7 mouse cellular contexts compared by ENCODE assay signal in genomic region chr6:129423734-129424072, GRCm38 (mm10). TPM values are rescaled to one million over a fixed set of nuclear protein-coding genes. Genes with fewer than 3 reads are reported as not detected.
A peak's percentile ranks its signal among the peaks of the same experiment; 100 is the strongest.
DNase-seq lines count a peak whose midpoint lies in the region; ATAC-seq and TF ChIP-seq lines count a peak whose summit lies in the region.

No protein-coding gene starts in this region.

- H3K4me1 ChIP-seq in intestine, postnatal 0 days (replicated peaks; ENCODE audit: control insufficient read depth, insufficient read depth, low read length) = no peaks in the 10 kb centered on the region
- H3K4me1 ChIP-seq in midbrain, embryonic 12.5 days = no peaks in the 10 kb centered on the region
- no peaks in the 10 kb centered on the region for H3K4me1 ChIP-seq in small intestine, adult 2 months (ENCODE audit: control insufficient read depth, insufficient read depth, insufficient read length, low read length)

- no peak overlapping the region for H3K27ac ChIP-seq in intestine, postnatal 0 days (ENCODE audit: low read depth, low read length)
- no peak overlapping the region for H3K27ac ChIP-seq in midbrain, embryonic 12.5 days (replicated peaks)
- no peak overlapping the region for H3K27ac ChIP-seq in small intestine, adult 2 months (ENCODE audit: insufficient read depth, low read depth, low read length)

- H3K36me3 ChIP-seq in intestine, postnatal 0 days (ENCODE audit: control insufficient read depth, insufficient read depth) = no peaks in the 10 kb centered on the region
- no peaks in the 10 kb centered on the region for H3K36me3 ChIP-seq in midbrain, embryonic 12.5 days
- H3K36me3 ChIP-seq in small intestine, adult 2 months (ENCODE audit: control insufficient read depth, insufficient read depth, low read length) = no peaks in the 10 kb centered on the region

- no peak overlapping the region for H3K4me3 ChIP-seq in intestine, postnatal 0 days (ENCODE audit: low read depth, low read length)
- no peak overlapping the region for H3K4me3 ChIP-seq in midbrain, embryonic 12.5 days
- H3K4me3 ChIP-seq in small intestine, adult 2 months (ENCODE audit: low read depth, low read length) = no peak overlapping the region

- ATAC-seq in intestine, postnatal 0 days = peak; percentile 83
- peak; percentile 87 for ATAC-seq in midbrain, embryonic 12.5 days (ENCODE audit: low FRiP score, low read depth)

- no peaks in the 10 kb centered on the region for H3K27me3 ChIP-seq in intestine, postnatal 0 days (replicated peaks; ENCODE audit: control insufficient read depth, insufficient read depth, low read length)
- H3K27me3 ChIP-seq in midbrain, embryonic 12.5 days = no peaks in the 10 kb centered on the region
- H3K27me3 ChIP-seq in small intestine, adult 2 months (ENCODE audit: control insufficient read depth, insufficient read depth, low read length) = no peaks in the 10 kb centered on the region

- no peak overlapping the region for H3K4me2 ChIP-seq in intestine, postnatal 0 days (replicated peaks; ENCODE audit: low read depth)
- H3K4me2 ChIP-seq in midbrain, embryonic 12.5 days (replicated peaks) = no peak overlapping the region

- H3K9me3 ChIP-seq in intestine, postnatal 0 days (ENCODE audit: control insufficient read depth) = no peaks in the 10 kb centered on the region
- H3K9me3 ChIP-seq in midbrain, embryonic 12.5 days = no peaks in the 10 kb centered on the region

- intact Hi-C loops in gastrocnemius, postnatal 36 days (cut with DNase I) = no loop called here
- intact Hi-C loops in left cerebral cortex, postnatal 36 days (cut with DNase I) = no loop called here

- peak; percentile 78 to 82 for DNase-seq in adrenal gland, adult 18-20 months (ENCODE audit: low spot score in 2 of 2)
- DNase-seq in embryo, embryonic 10.5 days (ENCODE audit: low spot score) = peak; percentile 77
- DNase-seq in gastrocnemius, postnatal 36 days = peak; percentile 58 to 83
- DNase-seq in left cerebral cortex, postnatal 36 days (ENCODE audit: low spot score in 2 of 2) = peak; percentile 42 to 45

- TF ChIP-seq POLR2A in small intestine, adult 2 months (IDR thresholded peaks at IDR 0.05; ENCODE audit: low read depth, low read length) = no peak

- TF ChIP-seq CTCF in intestine, postnatal 0 days (IDR thresholded peaks at IDR 0.05; ENCODE audit: low read depth) = peak; percentile 92
- peak; percentile 80; the same call in 1 of the 2 replicates for TF ChIP-seq CTCF in small intestine, adult 2 months (IDR thresholded peaks at IDR 0.05; ENCODE audit: extremely low read depth, insufficient read length, insufficient replicate concordance, low read depth, low read length)

- 26% methylated on average over 1 of the region's 1 CpGs for WGBS in intestine, postnatal 0 days
- 30% methylated on average over 1 of the region's 1 CpGs for WGBS in midbrain, embryonic 12.5 days
- WGBS in small intestine, adult 2 months = 10% methylated on average over 1 of the region's 1 CpGs

- H3K9ac ChIP-seq in intestine, postnatal 0 days (ENCODE audit: low read depth, low read length) = no peak overlapping the region
- no peak overlapping the region for H3K9ac ChIP-seq in midbrain, embryonic 12.5 days (replicated peaks)

RNA-seq across cellular contexts. Expression of gene Clec9a, which starts 15.0 kb away (rescaled TPM):
- total RNA-seq in adrenal gland, adult 18-20 months (2021) = 1 to 10 TPM in 1 of 2 experiments, under 1 TPM in 1; 0.53 to 1.6 TPM
- total RNA-seq in gastrocnemius, postnatal 36 days (2021) = not detected
- polyA plus RNA-seq in intestine, postnatal 0 days (2015; fragmentation: Nextera tagmentation; extraction: Ambion mirVana) = 0.09 and 0.12 TPM in 2 replicates
- total RNA-seq in left cerebral cortex, postnatal 36 days (2021) = not detected
- 0.17 and 0.22 TPM in 2 replicates for polyA plus RNA-seq in midbrain, embryonic 12.5 days (2016; fragmentation: Nextera tagmentation; extraction: Ambion mirVana)
- polyA plus RNA-seq in small intestine, adult 2 months (2012; rRNA removed) = 0.22 and 0.47 TPM in 2 replicates

RNA-seq across cellular contexts. Expression of gene Clec1b, which starts 26.6 kb away (rescaled TPM):
- 1 to 10 TPM; 1.4 to 2.0 TPM for total RNA-seq in adrenal gland, adult 18-20 months (2021)
- not detected for total RNA-seq in gastrocnemius, postnatal 36 days (2021)
- polyA plus RNA-seq in intestine, postnatal 0 days (2015; fragmentation: Nextera tagmentation; extraction: Ambion mirVana) = 0.27 and 0.29 TPM in 2 replicates
- under 1 TPM in 1 of 2 experiments, not detected in 1; 0.59 TPM for total RNA-seq in left cerebral cortex, postnatal 36 days (2021)
- polyA plus RNA-seq in midbrain, embryonic 12.5 days (2016; fragmentation: Nextera tagmentation; extraction: Ambion mirVana) = 7.1 and 9.0 TPM in 2 replicates
- 0.23 TPM in 1 of 2 replicates, not detected in the other for polyA plus RNA-seq in small intestine, adult 2 months (2012; rRNA removed)

RNA-seq across cellular contexts. Expression of gene Clec1a, which starts 28.1 kb away (rescaled TPM):
- 1 to 10 TPM; 4.0 to 4.5 TPM for total RNA-seq in adrenal gland, adult 18-20 months (2021)
- 1 to 10 TPM; 2.2 to 2.6 TPM for total RNA-seq in gastrocnemius, postnatal 36 days (2021)
- polyA plus RNA-seq in intestine, postnatal 0 days (2015; fragmentation: Nextera tagmentation; extraction: Ambion mirVana) = 1.8 and 2.7 TPM in 2 replicates
- total RNA-seq in left cerebral cortex, postnatal 36 days (2021) = 1 to 10 TPM in 1 of 2 experiments, under 1 TPM in 1; 0.52 to 1.1 TPM
- polyA plus RNA-seq in midbrain, embryonic 12.5 days (2016; fragmentation: Nextera tagmentation; extraction: Ambion mirVana) = 0.86 and 1.3 TPM in 2 replicates
- 0.24 and 0.25 TPM in 2 replicates for polyA plus RNA-seq in small intestine, adult 2 months (2012; rRNA removed)

RNA-seq across cellular contexts. Expression of gene Clec12b, which starts 38.0 kb away (rescaled TPM):
- total RNA-seq in adrenal gland, adult 18-20 months (2021) = under 1 TPM; 0.22 to 0.30 TPM
- not detected for total RNA-seq in gastrocnemius, postnatal 36 days (2021)
- 0.14 TPM in 2 replicates for polyA plus RNA-seq in intestine, postnatal 0 days (2015; fragmentation: Nextera tagmentation; extraction: Ambion mirVana)
- total RNA-seq in left cerebral cortex, postnatal 36 days (2021) = not detected
- not detected in 2 replicates for polyA plus RNA-seq in midbrain, embryonic 12.5 days (2016; fragmentation: Nextera tagmentation; extraction: Ambion mirVana)
- polyA plus RNA-seq in small intestine, adult 2 months (2012; rRNA removed) = not detected in 2 replicates
